Mouse (Mus musculus) inflammation-experienced regulatory T-cells, adult 6 months (primary cell): ENCODE results near the gene Sae1. TPM values are rescaled to one million over a fixed set of nuclear protein-coding genes. Genes with fewer than 3 reads are reported as not detected.

ENCODE experiments used
- ATAC-seq: one replicate; pipeline ENCODE4 v1.8.0; 2017
- polyA plus RNA-seq, 3 experiments: library from polyadenylated mRNA; unstranded; fragments of 100-300 nt; shearing (Covaris generic); gene quantifications; one replicate each; pipeline ENCODE4 v1.2.1; 2017

Sae1 gene
- polyA plus RNA-seq, 3 experiments from 2014 or later = 72.6 to 121 (median 77.7) TPM

DNA sequence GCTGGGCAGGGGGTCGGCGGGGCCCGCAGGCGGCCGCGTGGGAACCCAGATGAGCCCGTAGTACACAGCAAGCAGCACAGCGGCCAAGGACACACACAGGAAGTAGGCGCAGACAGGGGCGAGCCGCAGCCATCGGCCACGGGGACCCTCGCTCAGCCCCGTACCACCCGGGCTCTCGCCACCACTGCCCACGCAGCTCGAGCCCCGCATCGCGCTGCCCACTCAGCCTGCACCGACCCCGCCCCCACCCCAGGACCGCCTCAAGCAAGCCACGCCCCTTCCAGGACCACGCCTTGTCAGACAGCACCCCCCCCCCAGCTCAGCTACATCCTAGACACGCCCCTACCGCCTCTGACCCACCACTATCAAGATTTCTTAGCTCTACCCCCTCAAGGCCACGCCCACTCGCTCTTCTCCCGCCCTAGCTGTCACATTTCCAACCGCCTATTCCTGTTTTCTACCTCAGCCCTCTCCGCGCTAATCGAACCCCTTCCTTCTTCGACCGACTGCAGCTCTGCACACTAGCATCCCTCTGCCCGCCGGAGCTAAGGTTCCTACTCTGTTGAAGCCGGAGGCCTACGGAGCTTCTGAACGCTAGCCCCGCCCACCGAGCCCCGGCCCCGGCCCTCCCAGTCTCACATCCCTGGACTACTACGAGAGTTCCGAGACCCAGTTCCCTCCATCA lies 114.4 kb downstream of the Sae1 start, which contains the start of gene Inafm1:
Gene Inafm1, minus strand, starts transcription at position 537 of the 685 bp plus-strand sequence.
- peak; percentile 76 for ATAC-seq

DNA sequence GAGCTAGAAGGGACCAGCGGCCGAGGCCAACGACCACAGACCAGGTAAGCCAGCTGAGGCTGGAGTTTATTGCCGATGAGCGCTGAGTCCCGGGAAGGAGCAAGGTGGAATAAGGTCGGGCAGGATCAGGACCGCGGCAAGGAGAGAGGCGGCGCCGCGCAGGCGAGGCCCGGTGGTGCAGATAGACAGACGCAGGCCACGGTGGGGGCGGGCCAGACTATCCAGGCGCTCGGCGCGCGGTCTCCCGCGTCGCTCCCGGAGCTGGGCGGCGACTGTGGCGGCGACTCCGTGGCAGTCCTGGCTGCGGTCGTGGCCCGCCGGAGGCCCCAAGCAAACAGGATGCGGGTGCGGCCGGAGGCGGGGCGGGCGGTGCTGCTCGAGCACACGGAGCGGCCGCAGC lies 114.9 kb downstream of the Sae1 start:
- ATAC-seq = peak; percentile 41

DNA sequence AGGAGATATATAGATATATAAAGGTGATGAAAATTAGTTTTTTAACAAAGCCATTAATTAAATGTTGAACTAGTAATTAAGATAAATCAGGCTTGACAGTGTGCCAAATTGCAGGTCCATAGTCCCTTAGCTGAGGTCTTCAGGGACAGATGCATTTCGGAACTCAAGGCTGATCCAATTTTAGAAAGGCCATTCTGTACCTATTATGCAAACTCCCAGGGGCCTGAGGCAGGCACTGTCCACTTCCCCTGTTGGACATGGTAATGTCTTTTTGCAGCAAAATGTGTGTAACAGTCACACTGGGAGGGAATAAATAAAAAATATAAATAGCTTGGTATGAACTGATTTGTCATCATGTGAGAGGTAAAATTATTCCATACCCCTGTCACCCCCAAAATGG lies 116.5 kb downstream of the Sae1 start:
- ATAC-seq = no peak

Other genes with a start within 250 kb of the Sae1 start
- gene Meis3, start 212.7 kb downstream of the Sae1 start, polyA plus RNA-seq = 10 to 100 TPM in 2 of 3 experiments, 1 to 10 TPM in 1; 8.6 to 23.2 (median 20.8) TPM
- 10 to 100 TPM in 2 of 3 experiments, 1 to 10 TPM in 1; 8.3 to 12.4 (median 11.4) TPM for gene Dhx34, start 165.8 kb downstream of the Sae1 start, polyA plus RNA-seq
- under 1 TPM in 1 of 3 experiments, not detected in 2; 0.23 TPM for gene C5ar2, start 143.7 kb downstream of the Sae1 start, polyA plus RNA-seq
- under 1 TPM in 1 of 3 experiments, not detected in 2; 0.21 TPM for gene C5ar1, start 128.3 kb downstream of the Sae1 start, polyA plus RNA-seq
- 1 to 10 TPM in 2 of 3 experiments, under 1 TPM in 1; 0.96 to 2.4 (median 2.3) TPM for gene Inafm1, start 114.2 kb downstream of the Sae1 start, polyA plus RNA-seq
- gene Ccdc9, start 101.0 kb downstream of the Sae1 start, polyA plus RNA-seq = 10 to 100 TPM; 10.6 to 16.3 (median 11.5) TPM
- gene Bbc3, start 79.4 kb downstream of the Sae1 start, polyA plus RNA-seq = 1 to 10 TPM in 2 of 3 experiments, under 1 TPM in 1; 0.42 to 1.5 (median 1.2) TPM
- gene Zc3h4, start 13.1 kb upstream of the Sae1 start, polyA plus RNA-seq = 10 to 100 TPM; 13.1 to 20.1 (median 17.3) TPM
- gene Tmem160, start 65.0 kb upstream of the Sae1 start, polyA plus RNA-seq = 1 to 10 TPM; 5.3 to 7.7 (median 7.6) TPM
- gene Npas1, start 89.9 kb upstream of the Sae1 start, polyA plus RNA-seq = under 1 TPM in 2 of 3 experiments, not detected in 1; 0.18 to 0.24 TPM
- gene Arhgap35, start 227.2 kb upstream of the Sae1 start, polyA plus RNA-seq = 1 to 10 TPM; 1.4 to 3.9 (median 2.5) TPM